Mouse (Mus musculus) megakaryocyte-erythroid progenitor cell, adult 5-6 weeks (primary cell): ENCODE measurements around the gene Zfp462. TPM values are rescaled to one million over a fixed set of nuclear protein-coding genes. Genes with fewer than 3 reads are reported as not detected.

Source experiments
- ATAC-seq: replicated peaks from 2 replicates; pipeline ENCODE4 v1.8.0; 2016; ENCODE audit warnings: mild to moderate bottlenecking, inconsistent platforms; ENCODE audit not compliant: severe bottlenecking, poor library complexity, low FRiP score, low TSS enrichment
- total RNA-seq, 2 experiments: library from RNA; stranded (forward) in 1 of 2; stranded (reverse) in 1 of 2; fragments of 200-1000, 215-1000 nt in 1 of 2; fragments of >200 nt in 1 of 2; fragmentation: Nextera tagmentation in 1 of 2; gene quantifications; 2 replicates each; pipeline ENCODE4 v1.2.3; 2014 to 2017

Gene Zfp462
- total RNA-seq, 2 experiments from 2014 or later, result 0.99 to 1.0 TPM

- 0 out of 2 replicates have a peak, but pooled peaks have one; percentile 19 for ATAC-seq
Measured at GRCm38 (mm10) chr4:54949561-54949940, 4.7 kb downstream of the Zfp462 start.

- ATAC-seq, result no peak
Measured at GRCm38 (mm10) chr4:54950136-54950535, 5.3 kb downstream of the Zfp462 start.

- ATAC-seq, result no peak
Measured at GRCm38 (mm10) chr4:54950866-54951265, 6.0 kb downstream of the Zfp462 start.

GRCm38 (mm10) chr4:54953657-54954395, 9.0 kb downstream of the Zfp462 start:
- no peak for ATAC-seq

GRCm38 (mm10) chr4:54954455-54954854, 9.6 kb downstream of the Zfp462 start:
- ATAC-seq, result no peak

GRCm38 (mm10) chr4:54960776-54961175, 15.9 kb downstream of the Zfp462 start:
- no peak for ATAC-seq

GRCm38 (mm10) chr4:54962141-54962540, 17.3 kb downstream of the Zfp462 start:
- ATAC-seq, result no peak

- ATAC-seq, result no peak
Measured at GRCm38 (mm10) chr4:54963551-54963950, 18.7 kb downstream of the Zfp462 start.

- no peak for ATAC-seq
Measured at GRCm38 (mm10) chr4:54965169-54965695, 20.4 kb downstream of the Zfp462 start.

GRCm38 (mm10) chr4:54966161-54966806, 21.4 kb downstream of the Zfp462 start:
- no peak for ATAC-seq

- no peak for ATAC-seq
Measured at GRCm38 (mm10) chr4:54967166-54967565, 22.3 kb downstream of the Zfp462 start.

- no peak for ATAC-seq
Measured at GRCm38 (mm10) chr4:54967721-54968120, 22.9 kb downstream of the Zfp462 start.

GRCm38 (mm10) chr4:54969671-54970295, 24.9 kb downstream of the Zfp462 start:
- ATAC-seq, result no peak

- no peak for ATAC-seq
Measured at GRCm38 (mm10) chr4:54971386-54971785, 26.5 kb downstream of the Zfp462 start.

GRCm38 (mm10) chr4:54972096-54972495, 27.2 kb downstream of the Zfp462 start:
- ATAC-seq, result no peak

- no peak for ATAC-seq
Measured at GRCm38 (mm10) chr4:54972827-54973560, 28.1 kb downstream of the Zfp462 start.

GRCm38 (mm10) chr4:54979771-54980472, 35.1 kb downstream of the Zfp462 start:
- no peak for ATAC-seq

- no peak for ATAC-seq
Measured at GRCm38 (mm10) chr4:54984502-54984901, 39.7 kb downstream of the Zfp462 start.

- no peak for ATAC-seq
Measured at GRCm38 (mm10) chr4:54986671-54987070, 41.8 kb downstream of the Zfp462 start.
